Mouse (Mus musculus) lung, postnatal 0 days (tissue): ENCODE measurements at regions not wholly inside any gene's neighbourhood (a gene's known extent, or its start where the extent isn't known, plus 50 kb on each side); places are given as distances from the start of the nearest gene placed in this dataset.

ENCODE experiments used
- CTCF ChIP-seq: IDR thresholded peaks from 2 replicates; pipeline ENCODE4 v1.5.1; 2016; ENCODE audit warnings: antibody characterized with exemption, mild to moderate bottlenecking
- EP300 ChIP-seq: IDR thresholded peaks from 2 replicates; pipeline ENCODE4 v1.6.1; 2016; ENCODE audit warnings: antibody characterized with exemption, mild to moderate bottlenecking, control low read depth

DNA sequence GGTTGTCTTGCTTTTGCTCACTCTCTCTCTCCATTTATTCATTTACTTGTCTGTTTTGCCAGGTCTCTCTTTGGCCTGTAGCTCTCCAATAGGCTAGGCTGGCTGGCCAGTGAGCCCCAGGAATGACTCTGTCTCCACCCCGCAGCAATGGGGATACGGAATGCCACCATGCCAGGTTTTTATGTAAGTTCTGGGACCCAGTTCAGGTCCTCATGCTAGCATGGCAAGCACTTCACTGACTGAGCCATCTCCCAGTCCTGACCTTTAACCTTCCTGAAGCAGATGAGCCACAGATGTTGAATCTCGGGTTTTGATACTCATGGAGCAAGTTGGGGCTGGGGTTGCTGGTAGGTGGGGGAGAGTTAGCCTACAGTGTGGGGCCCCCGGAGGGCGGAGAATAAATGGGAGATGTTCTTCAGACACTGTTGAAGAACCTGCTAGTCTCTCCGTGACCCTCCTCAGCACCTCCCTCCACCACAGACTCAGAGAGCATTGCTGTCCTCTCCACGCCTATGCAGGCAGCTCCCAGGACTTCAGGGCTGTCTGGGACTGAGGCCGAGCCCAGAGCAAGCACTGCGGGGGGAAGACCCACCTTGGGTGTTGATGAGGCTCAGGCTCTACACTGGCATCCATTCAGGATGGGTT lies 83.9 kb downstream of the Gm11733 start:
- TF ChIP-seq CTCF = no peak
- TF ChIP-seq EP300 = no peak
